Mouse (Mus musculus): Measurements from ENCODE around the gene Cx3cr1.

The Cx3cr1 gene

GRCm38 (mm10) chr9:119852347-119853030, 217.2 kb downstream of the Cx3cr1 start:
- DNase-seq = no peak

Measured in lung, postnatal 4 days (tissue).